Mouse (Mus musculus) heart, embryonic 15.5 days (tissue): Measurements from ENCODE around the gene Sertad2. TPM values are rescaled to one million over a fixed set of nuclear protein-coding genes. Genes with fewer than 3 reads are reported as not detected.

Source experiments
- ATAC-seq: fragments of 200-750 bp; cut with Nextera tagmentation; replicated peaks from 2 replicates; pipeline ENCODE4 v1.8.0; 2017; ENCODE audit warnings: low read depth, moderate TSS enrichment; ENCODE audit not compliant: insufficient number of reproducible peaks, insufficient read depth, low FRiP score
- H3K27ac ChIP-seq: fragments of 300-500 bp; sonication (generic); 2 replicates; pipeline ENCODE4 v1.5.1; 2015; ENCODE audit warnings: mild to moderate bottlenecking, inconsistent platforms
- H3K27me3 ChIP-seq: fragments of 300-500 bp; sonication (generic); 2 replicates; pipeline ENCODE4 v1.6.1; 2015; ENCODE audit warnings: inconsistent platforms
- H3K36me3 ChIP-seq: fragments of 300-500 bp; sonication (generic); 2 replicates; pipeline ENCODE4 v1.6.1; 2015; ENCODE audit warnings: mild to moderate bottlenecking, inconsistent platforms
- H3K4me1 ChIP-seq: fragments of 300-500 bp; sonication (generic); replicated peaks from 2 replicates; pipeline ENCODE4 v1.6.1; 2015; ENCODE audit warnings: inconsistent platforms
- H3K4me2 ChIP-seq: fragments of 300-500 bp; sonication (generic); 2 replicates; pipeline ENCODE4 v1.6.1; 2015; ENCODE audit warnings: inconsistent platforms, mild to moderate bottlenecking, moderate library complexity
- H3K4me3 ChIP-seq: fragments of 300-500 bp; sonication (generic); 2 replicates; pipeline ENCODE4 v1.5.1; 2015; ENCODE audit warnings: mild to moderate bottlenecking, inconsistent platforms
- H3K9ac ChIP-seq: fragments of 300-500 bp; sonication (generic); 2 replicates; pipeline ENCODE4 v1.6.1; 2015; ENCODE audit warnings: mild to moderate bottlenecking, inconsistent platforms
- H3K9me3 ChIP-seq: fragments of 300-500 bp; sonication (generic); replicated peaks from 2 replicates; pipeline ENCODE4 v1.6.1; 2016; ENCODE audit warnings: inconsistent platforms
- WGBS: fragments of 180-500 bp; shearing (Covaris S2); methylation state at CpG from one replicate; pipeline ENCODE4 v1.1.7; 2015; ENCODE audit warnings: mixed read lengths; 5-methylcytosine and 5-hydroxymethylcytosine counted together
- polyA plus RNA-seq: library from polyadenylated mRNA; unstranded; fragments of >200 nt; fragmentation: Nextera tagmentation; extraction: Ambion mirVana; gene quantifications from 2 replicates; pipeline ENCODE4 v1.2.1, GENCODE M21; 2015

The Sertad2 gene
- polyA plus RNA-seq, 1 experiment from 2014 or later = 33.7 TPM

- H3K27ac ChIP-seq = peak overlapping the region; percentile 93
- no peaks in the 10 kb centered on the region for H3K27me3 ChIP-seq
- H3K9me3 ChIP-seq = no peaks in the 10 kb centered on the region
- H3K9ac ChIP-seq = peak overlapping the region; percentile 73
- H3K4me2 ChIP-seq = peak overlapping the region; percentile 91
- WGBS = 0% methylated on average over 1 of the region's 1 CpGs
- H3K4me1 ChIP-seq = peaks cover 12% of the 10 kb centered on the region
- no peak for ATAC-seq
- H3K4me3 ChIP-seq = peak overlapping the region; percentile 69
- H3K36me3 ChIP-seq = no peaks in the 10 kb centered on the region
Measured at GRCm38 (mm10) chr11:20531682-20531991, 11.4 kb upstream of the Sertad2 start.

GRCm38 (mm10) chr11:20531992-20532881 is 10.8 kb upstream of the Sertad2 start:
- peak; percentile 90 for ATAC-seq
- Histone ChIP-seq H3K4me1 (peaks cover 12% of the 10 kb centered on the region), H3K27me3 (no peaks in the 10 kb centered on the region), H3K4me3 (peak overlapping the region; percentile 69), H3K27ac (peak overlapping the region; percentile 93), H3K9ac (peak overlapping the region; percentile 73), H3K4me2 (peak overlapping the region; percentile 91), H3K36me3 (no peaks in the 10 kb centered on the region), H3K9me3 (no peaks in the 10 kb centered on the region)
- WGBS = under 1% methylated on average over 39 of the region's 42 CpGs

GRCm38 (mm10) chr11:20533231-20533630 is 9.8 kb upstream of the Sertad2 start:
- Histone ChIP-seq H3K27ac (no peak overlapping the region), H3K27me3 (no peaks in the 10 kb centered on the region), H3K9me3 (no peaks in the 10 kb centered on the region), H3K9ac (no peak overlapping the region), H3K4me3 (no peak overlapping the region), H3K4me2 (no peak overlapping the region), H3K4me1 (peaks cover 12% of the 10 kb centered on the region), H3K36me3 (no peaks in the 10 kb centered on the region)
- ATAC-seq = no peak
- 80% methylated on average over 4 of the region's 4 CpGs for WGBS

GRCm38 (mm10) chr11:20537221-20537620 is 5.8 kb upstream of the Sertad2 start:
- H3K36me3 ChIP-seq = no peaks in the 10 kb centered on the region
- no peak overlapping the region for H3K27ac ChIP-seq
- H3K4me2 ChIP-seq = no peak overlapping the region
- H3K9me3 ChIP-seq = no peaks in the 10 kb centered on the region
- ATAC-seq = no peak
- H3K27me3 ChIP-seq = no peaks in the 10 kb centered on the region
- 83% methylated on average over 3 of the region's 3 CpGs for WGBS
- H3K4me3 ChIP-seq = no peak overlapping the region
- H3K4me1 ChIP-seq = peaks cover 5% of the 10 kb centered on the region; the same call in 1 of the 2 replicates
- H3K9ac ChIP-seq = no peak overlapping the region

GRCm38 (mm10) chr11:20538496-20538895 is 4.6 kb upstream of the Sertad2 start:
- Histone ChIP-seq H3K4me1 (peaks cover 5% of the 10 kb centered on the region; the same call in 1 of the 2 replicates), H3K27me3 (no peaks in the 10 kb centered on the region), H3K4me3 (no peak overlapping the region), H3K4me2 (no peak overlapping the region), H3K36me3 (no peaks in the 10 kb centered on the region), H3K27ac (no peak overlapping the region), H3K9ac (no peak overlapping the region), H3K9me3 (no peaks in the 10 kb centered on the region)
- WGBS = 82% methylated on average over 3 of the region's 3 CpGs
- ATAC-seq = no peak

GRCm38 (mm10) chr11:20541280-20541679 is 1.8 kb upstream of the Sertad2 start:
- Histone ChIP-seq H3K4me2 (no peak overlapping the region), H3K27ac (no peak overlapping the region), H3K9me3 (no peaks in the 10 kb centered on the region), H3K9ac (no peak overlapping the region), H3K4me3 (no peak overlapping the region), H3K27me3 (no peaks in the 10 kb centered on the region), H3K36me3 (no peaks in the 10 kb centered on the region), H3K4me1 (peaks cover 16% of the 10 kb centered on the region)
- ATAC-seq = no peak
- 79% methylated on average over 3 of the region's 3 CpGs for WGBS

- H3K36me3 ChIP-seq = no peaks in the 10 kb centered on the region
- peak overlapping the region; percentile 83 for H3K4me2 ChIP-seq
- no peaks in the 10 kb centered on the region for H3K9me3 ChIP-seq
- H3K9ac ChIP-seq = peak overlapping the region; percentile 65
- no peaks in the 10 kb centered on the region for H3K27me3 ChIP-seq
- peak overlapping the region; percentile 75 for H3K4me3 ChIP-seq
- peaks cover 16% of the 10 kb centered on the region for H3K4me1 ChIP-seq
- ATAC-seq = no peak
- WGBS = 2% methylated on average over 29 of the region's 29 CpGs
- H3K27ac ChIP-seq = peak overlapping the region; percentile 96
Measured at GRCm38 (mm10) chr11:20541995-20542637, 937 bp upstream of the Sertad2 start.

GRCm38 (mm10) chr11:20543453-20544120 is 534 bp downstream of the Sertad2 start:
- Histone ChIP-seq H3K27me3 (no peaks in the 10 kb centered on the region), H3K36me3 (no peaks in the 10 kb centered on the region), H3K9ac (peak overlapping the region; percentile 79), H3K4me3 (peak overlapping the region; percentile 75), H3K4me2 (peak overlapping the region; percentile 83), H3K9me3 (no peaks in the 10 kb centered on the region), H3K4me1 (peaks cover 16% of the 10 kb centered on the region), H3K27ac (peak overlapping the region; percentile 96)
- ATAC-seq = no peak
- WGBS = under 1% methylated on average over 50 of the region's 51 CpGs

GRCm38 (mm10) chr11:20544376-20544775 is 1.3 kb downstream of the Sertad2 start:
- H3K27me3 ChIP-seq = no peaks in the 10 kb centered on the region
- no peaks in the 10 kb centered on the region for H3K9me3 ChIP-seq
- WGBS = 53% methylated on average over 8 of the region's 8 CpGs
- no peak for ATAC-seq
- H3K27ac ChIP-seq = no peak overlapping the region; the same call in 1 of the 2 replicates
- H3K9ac ChIP-seq = peak overlapping the region; percentile 79; the same call in 1 of the 2 replicates
- H3K36me3 ChIP-seq = no peaks in the 10 kb centered on the region
- peak overlapping the region; percentile 83 for H3K4me2 ChIP-seq
- peak overlapping the region; percentile 75 for H3K4me3 ChIP-seq
- peaks cover 16% of the 10 kb centered on the region for H3K4me1 ChIP-seq

- Histone ChIP-seq H3K4me1 (peaks cover 16% of the 10 kb centered on the region), H3K9me3 (no peaks in the 10 kb centered on the region), H3K27me3 (no peaks in the 10 kb centered on the region), H3K4me3 (no peak overlapping the region), H3K36me3 (no peaks in the 10 kb centered on the region), H3K4me2 (no peak overlapping the region), H3K27ac (no peak overlapping the region), H3K9ac (no peak overlapping the region)
- WGBS = 60% methylated on average over 3 of the region's 3 CpGs
- ATAC-seq = no peak
Measured at GRCm38 (mm10) chr11:20544801-20545515, 1.9 kb downstream of the Sertad2 start.

GRCm38 (mm10) chr11:20549481-20549880 is 6.4 kb downstream of the Sertad2 start:
- no peak for ATAC-seq
- Histone ChIP-seq H3K9ac (no peak overlapping the region), H3K4me2 (no peak overlapping the region)

More at GRCm38 (mm10) chr11:20549481-20549880, 6.4 kb downstream of the Sertad2 start:
- no peak overlapping the region for H3K4me3 ChIP-seq
- no peaks in the 10 kb centered on the region for H3K27me3 ChIP-seq
- peaks cover 4% of the 10 kb centered on the region for H3K4me1 ChIP-seq
- H3K36me3 ChIP-seq = no peaks in the 10 kb centered on the region
- H3K9me3 ChIP-seq = no peaks in the 10 kb centered on the region
- H3K27ac ChIP-seq = no peak overlapping the region
- 88% methylated on average over 2 of the region's 2 CpGs for WGBS
